Comparison of ENCODE assay signal across 8 mouse cellular contexts in the genomic region with DNA sequence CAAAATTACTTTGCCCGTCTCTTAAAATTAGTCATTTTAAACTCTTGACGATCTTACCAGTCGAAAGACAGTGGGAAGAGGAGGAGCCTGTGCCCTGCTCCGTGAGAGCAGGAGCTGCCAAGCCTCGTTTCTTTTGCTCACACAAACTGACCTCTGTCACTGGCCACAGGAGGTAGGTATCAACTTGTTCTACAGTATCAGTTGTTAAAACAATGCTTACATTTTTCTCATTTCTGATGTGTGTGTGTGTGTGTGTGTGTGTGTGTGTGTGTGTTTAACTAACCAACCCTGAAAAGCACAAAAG. TPM values are rescaled to one million over a fixed set of nuclear protein-coding genes. Genes with fewer than 3 reads are reported as not detected.
A peak's percentile ranks its signal among the peaks of the same experiment; 100 is the strongest.
DNase-seq lines count a peak whose midpoint lies in the region; ATAC-seq lines count a peak whose summit lies in the region.

No protein-coding gene starts in this region.

- H3K36me3 ChIP-seq in neural tube, embryonic 11.5 days (ENCODE audit: control insufficient read depth, insufficient read depth, low read length) = no peaks in the 10 kb centered on the region
- no peaks in the 10 kb centered on the region for H3K36me3 ChIP-seq in liver, embryonic 11.5 days (ENCODE audit: control insufficient read depth, insufficient read depth, low read length)
- H3K36me3 ChIP-seq in stomach, embryonic 16.5 days (ENCODE audit: control insufficient read depth, insufficient read depth, low read length) = no peaks in the 10 kb centered on the region

- H3K4me3 ChIP-seq in neural tube, embryonic 11.5 days (ENCODE audit: low read depth, low read length) = no peak overlapping the region
- H3K4me3 ChIP-seq in liver, embryonic 11.5 days (ENCODE audit: low read depth, low read length) = no peak overlapping the region
- no peak overlapping the region for H3K4me3 ChIP-seq in stomach, embryonic 16.5 days (replicated peaks; ENCODE audit: low read length)

- H3K4me1 ChIP-seq in neural tube, embryonic 11.5 days (ENCODE audit: control insufficient read depth, insufficient read depth, low read length) = 0 out of 2 replicates have a peak, but pooled peaks cover 2% of the 10 kb centered on the region
- no peaks in the 10 kb centered on the region for H3K4me1 ChIP-seq in liver, embryonic 11.5 days (replicated peaks; ENCODE audit: control insufficient read depth, insufficient read depth, low read length)
- peaks cover 16% of the 10 kb centered on the region for H3K4me1 ChIP-seq in stomach, embryonic 16.5 days (ENCODE audit: control insufficient read depth, insufficient read depth, low read length)

- ATAC-seq in neural tube, embryonic 11.5 days (ENCODE audit: insufficient read depth, low FRiP score, low TSS enrichment) = no peak
- no peak for ATAC-seq in liver, embryonic 11.5 days (replicated peaks; ENCODE audit: low FRiP score)
- no peak for ATAC-seq in stomach, embryonic 16.5 days (ENCODE audit: insufficient read depth, low FRiP score)

- H3K27ac ChIP-seq in neural tube, embryonic 11.5 days (ENCODE audit: low read depth, low read length) = no peak overlapping the region
- H3K27ac ChIP-seq in liver, embryonic 11.5 days (ENCODE audit: low read depth, low read length) = no peak overlapping the region
- peak overlapping the region; percentile 84 for H3K27ac ChIP-seq in stomach, embryonic 16.5 days (ENCODE audit: low read length)

- 7% methylated on average over 5 of the region's 5 CpGs for WGBS in neural tube, embryonic 11.5 days
- 16% methylated on average over 5 of the region's 5 CpGs for WGBS in liver, embryonic 11.5 days
- WGBS in stomach, embryonic 16.5 days = 7% methylated on average over 5 of the region's 5 CpGs

- H3K9ac ChIP-seq in neural tube, embryonic 11.5 days (ENCODE audit: low read length) = no peak overlapping the region
- H3K9ac ChIP-seq in liver, embryonic 11.5 days (ENCODE audit: low read depth, low read length) = no peak overlapping the region
- H3K9ac ChIP-seq in stomach, embryonic 16.5 days (ENCODE audit: low read length) = peak overlapping the region; percentile 37

- H3K4me2 ChIP-seq in neural tube, embryonic 11.5 days (ENCODE audit: low read depth) = peak overlapping the region; percentile 4; the same call in 1 of the 2 replicates
- peak overlapping the region; percentile 40 for H3K4me2 ChIP-seq in liver, embryonic 11.5 days
- peak overlapping the region; percentile 34 for H3K4me2 ChIP-seq in stomach, embryonic 16.5 days (ENCODE audit: low read depth, low read length)

- DNase-seq in embryo, embryonic 11 days = peak; percentile 32
- DNase-seq in embryo, embryonic 9.5 days (ENCODE audit: extremely low spot score) = no peak
- DNase-seq in neural tube, embryonic 11.5 days (ENCODE audit: low spot score) = no peak
- DNase-seq in neural tube, embryonic 10.5 days (ENCODE audit: extremely low spot score, low spot score) = no peak
- no peak for DNase-seq in liver, embryonic 11.5 days (ENCODE audit: low spot score)
- DNase-seq in right cerebral cortex, adult 2 months (ENCODE audit: low spot score in 2 of 2) = no peak
- DNase-seq in spleen, postnatal 4 days (ENCODE audit: low spot score in 2 of 2) = no peak

- no peaks in the 10 kb centered on the region for H3K27me3 ChIP-seq in neural tube, embryonic 11.5 days (ENCODE audit: control insufficient read depth, insufficient read depth, low read length)
- H3K27me3 ChIP-seq in liver, embryonic 11.5 days (replicated peaks; ENCODE audit: control insufficient read depth, insufficient read depth, low read length) = no peaks in the 10 kb centered on the region
- H3K27me3 ChIP-seq in stomach, embryonic 16.5 days (ENCODE audit: control insufficient read depth, insufficient read depth, low read length) = no peaks in the 10 kb centered on the region

- no peaks in the 10 kb centered on the region for H3K9me3 ChIP-seq in neural tube, embryonic 11.5 days (ENCODE audit: control insufficient read depth, low read length)
- H3K9me3 ChIP-seq in liver, embryonic 11.5 days (ENCODE audit: control insufficient read depth, low read length) = no peaks in the 10 kb centered on the region
- no peaks in the 10 kb centered on the region for H3K9me3 ChIP-seq in stomach, embryonic 16.5 days (replicated peaks; ENCODE audit: control insufficient read depth, low read length)

RNA-seq across cellular contexts. Expression of a gene that starts 41.7 kb away (rescaled TPM):
- 12.1 and 13.6 TPM in 2 replicates for polyA plus RNA-seq in neural tube, embryonic 11.5 days (2014; fragmentation: Nextera tagmentation; extraction: Ambion mirVana)
- polyA plus RNA-seq in liver, embryonic 11.5 days (2014; fragmentation: Nextera tagmentation; extraction: Ambion mirVana) = 10.6 and 10.7 TPM in 2 replicates
- polyA plus RNA-seq in stomach, embryonic 16.5 days (2015; fragmentation: Nextera tagmentation; extraction: Ambion mirVana) = 4.8 and 5.9 TPM in 2 replicates
